Mouse (Mus musculus) gastrocnemius, postnatal 25 days (tissue): ENCODE measurements around the gene Sfn. TPM values are rescaled to one million over a fixed set of nuclear protein-coding genes. Genes with fewer than 3 reads are reported as not detected.

Experiments used
- DNase-seq: peaks from one replicate; pipeline ENCODE4 v3.0.0; 2022
- total RNA-seq, 2 experiments: library from RNA; stranded (reverse); gene quantifications; 1 replicate in 1 of 2; 2 replicates in 1 of 2; pipeline ENCODE4 v1.2.3; 2021

Gene Sfn
- total RNA-seq, 2 experiments from 2014 or later = 1.1 to 1.2 TPM

- DNase-seq = no peak
Observed at GRCm38 (mm10) chr4:133619473-133620136, 17.6 kb upstream of the Sfn start.

- no peak for DNase-seq
Observed at GRCm38 (mm10) chr4:133617936-133618335, 16.0 kb upstream of the Sfn start.

DNA sequence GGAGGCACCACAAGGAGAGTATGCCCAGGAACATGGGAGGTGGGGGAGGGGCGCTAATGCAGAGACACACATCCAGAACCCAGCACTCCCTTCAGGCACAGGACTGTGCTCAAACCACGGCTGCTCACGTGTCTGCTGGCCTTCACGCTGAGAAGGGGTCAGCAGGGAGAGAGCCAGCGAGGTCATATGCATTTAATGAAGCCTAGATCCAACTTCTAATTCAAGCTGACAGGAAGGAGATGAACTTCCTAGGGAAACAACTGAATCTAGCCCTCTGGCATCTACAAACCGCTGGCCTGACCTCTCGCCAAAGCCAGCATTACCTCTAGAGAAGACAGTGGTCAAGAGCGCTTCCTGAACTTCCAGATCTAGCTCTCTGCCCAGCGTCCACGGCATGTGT, 13.4 kb upstream of the Sfn start:
- DNase-seq = no peak

DNA sequence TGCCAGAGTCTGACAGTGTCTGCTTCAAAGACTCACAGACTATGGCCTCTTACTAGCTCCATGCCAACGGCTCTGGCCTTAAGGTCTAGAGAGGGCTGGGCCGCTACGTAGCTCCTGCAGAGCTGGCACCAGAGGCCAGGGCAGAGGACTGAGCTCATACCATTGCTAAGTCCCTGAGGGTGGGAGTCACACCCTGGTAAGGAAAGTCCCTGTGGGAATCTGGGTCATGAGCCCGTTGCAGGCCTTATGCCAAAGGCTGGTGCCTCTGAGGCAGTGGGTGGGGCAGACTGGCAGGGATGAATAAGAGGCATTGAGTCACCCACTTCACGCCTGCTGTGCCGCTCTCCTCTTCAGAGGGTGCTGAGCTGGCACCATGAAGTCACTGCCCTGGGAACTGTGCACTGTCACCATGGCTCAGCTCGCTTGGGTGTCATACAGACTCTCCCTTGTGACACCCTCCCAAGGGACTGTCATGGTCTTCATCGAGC, 12.3 kb upstream of the Sfn start:
- no peak for DNase-seq

- no peak for DNase-seq
Observed at GRCm38 (mm10) chr4:133613867-133614266, 11.9 kb upstream of the Sfn start.

- no peak for DNase-seq
Observed at GRCm38 (mm10) chr4:133613026-133613425, 11.1 kb upstream of the Sfn start.

DNA sequence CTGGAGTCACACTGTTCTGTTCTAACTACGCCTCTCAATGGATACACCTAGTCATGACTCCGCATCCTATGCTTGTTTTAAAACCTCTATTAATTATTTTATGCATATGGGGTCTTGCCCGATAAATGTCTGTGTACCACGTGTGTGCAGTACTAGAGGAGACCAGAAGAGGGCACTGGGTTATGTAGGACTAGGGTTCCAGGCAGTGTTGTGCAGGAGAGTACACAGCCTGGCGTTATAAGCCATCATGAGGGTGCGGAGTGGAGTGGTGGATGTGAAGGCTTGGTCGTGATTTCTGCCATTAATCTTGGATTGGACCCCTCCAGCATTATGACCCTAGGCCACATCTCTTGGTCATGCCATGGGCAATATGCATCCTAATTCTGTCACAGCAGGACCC, 10.4 kb upstream of the Sfn start:
- DNase-seq = no peak

GRCm38 (mm10) chr4:133611815-133612214, 9.8 kb upstream of the Sfn start:
- DNase-seq = no peak

DNA sequence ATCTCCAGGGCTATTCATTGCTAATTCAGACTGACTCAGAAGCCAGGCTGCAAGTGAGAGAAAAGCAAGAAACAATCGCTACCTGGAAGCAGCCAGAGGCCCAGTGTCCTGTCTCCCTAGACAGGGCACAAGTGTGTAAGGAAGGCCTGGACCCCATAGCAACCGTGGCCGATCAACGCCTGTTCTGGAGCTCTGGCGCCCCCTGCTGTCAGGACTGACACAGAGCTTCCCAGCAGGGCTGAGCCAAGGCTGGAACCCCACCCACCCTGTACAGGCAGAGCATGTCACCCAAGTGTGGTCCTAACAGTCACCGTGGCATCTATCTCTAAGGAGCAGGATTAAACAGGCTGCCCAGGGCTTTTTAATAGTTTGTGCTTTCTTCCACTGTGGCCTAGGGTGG, 7.8 kb upstream of the Sfn start:
- peak; percentile 65 for DNase-seq

DNA sequence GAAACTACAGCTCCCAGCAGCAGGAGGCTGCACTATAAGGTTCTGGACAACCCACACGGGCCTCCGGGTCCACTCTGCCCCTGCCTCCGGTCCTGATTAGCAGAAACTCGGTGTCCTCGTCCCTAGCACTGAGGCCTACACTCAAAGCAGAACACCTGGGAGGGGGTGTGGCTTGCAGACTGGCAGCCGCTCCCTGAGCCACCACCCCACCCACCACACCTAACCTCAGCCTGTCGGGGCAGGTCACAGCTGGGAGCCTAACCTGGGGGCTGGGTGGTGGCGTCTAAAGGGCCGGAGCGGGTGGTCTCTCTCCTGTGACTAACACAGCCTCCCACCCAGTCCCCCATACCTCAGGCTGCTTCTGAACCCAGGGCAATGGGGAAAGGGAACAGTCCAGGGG, 5.3 kb upstream of the Sfn start:
- DNase-seq = no peak

- no peak for DNase-seq
Observed at GRCm38 (mm10) chr4:133605330-133605729, 3.4 kb upstream of the Sfn start.

DNA sequence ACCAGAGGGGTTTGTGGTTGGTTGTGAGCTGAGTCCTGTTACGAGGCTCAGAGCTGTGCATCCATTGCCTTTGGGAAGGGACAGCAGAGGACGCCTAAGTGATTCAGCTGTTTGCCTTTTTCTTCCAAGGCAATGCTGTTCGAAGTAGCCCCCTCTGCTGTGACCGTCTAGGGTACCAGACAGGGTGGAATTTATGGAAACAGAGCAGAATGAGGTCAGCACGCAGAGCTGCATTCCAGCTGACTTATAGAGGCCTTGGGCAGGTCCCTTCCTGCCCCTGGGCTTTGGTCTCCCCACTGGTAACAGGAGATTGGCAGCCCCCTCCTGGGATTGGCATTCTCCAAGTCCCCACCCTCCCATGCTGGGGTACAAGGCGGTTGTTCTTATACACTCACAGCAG, 2.9 kb upstream of the Sfn start:
- no peak for DNase-seq

DNA sequence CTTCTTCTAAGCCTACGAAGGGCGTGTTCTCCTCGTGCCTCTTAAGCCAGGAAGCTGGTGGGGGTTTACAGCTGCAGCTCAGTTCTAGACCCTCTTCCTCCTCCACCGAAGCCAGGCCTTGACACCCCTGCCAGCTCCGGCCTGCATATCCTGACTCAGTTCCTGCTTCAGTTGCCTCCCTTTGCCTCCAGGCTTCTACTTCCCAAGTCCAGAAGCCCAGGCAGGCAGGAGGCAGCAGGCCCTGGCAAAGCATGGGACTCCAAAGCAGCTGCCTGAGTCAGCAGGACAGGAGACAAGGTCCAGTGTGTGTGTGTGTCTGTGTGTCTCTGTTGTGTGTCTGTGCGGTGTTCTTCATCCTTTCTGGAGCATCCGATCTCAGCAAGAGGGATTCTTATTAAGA, 2.2 kb upstream of the Sfn start:
- DNase-seq = no peak

DNA sequence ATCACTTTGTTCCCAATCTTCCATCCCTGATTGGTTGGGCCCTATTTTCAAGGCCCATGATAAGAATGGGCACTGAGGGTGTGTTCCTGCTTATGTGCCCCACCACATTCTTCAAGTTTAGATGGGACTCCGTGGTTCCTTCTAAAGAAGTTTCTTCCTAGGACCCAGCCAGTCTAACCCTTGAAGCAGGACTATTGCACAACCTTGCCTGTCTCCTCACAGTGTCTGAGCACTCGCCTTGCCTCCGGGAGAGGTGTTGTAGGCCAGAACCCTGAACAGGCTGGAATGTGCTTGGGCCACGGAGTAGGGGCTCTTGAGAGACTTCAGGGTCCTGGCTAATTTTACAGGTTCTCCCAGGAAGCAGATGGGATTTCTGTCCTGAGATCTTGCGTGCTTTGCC, 1.1 kb upstream of the Sfn start:
- DNase-seq = no peak

DNA sequence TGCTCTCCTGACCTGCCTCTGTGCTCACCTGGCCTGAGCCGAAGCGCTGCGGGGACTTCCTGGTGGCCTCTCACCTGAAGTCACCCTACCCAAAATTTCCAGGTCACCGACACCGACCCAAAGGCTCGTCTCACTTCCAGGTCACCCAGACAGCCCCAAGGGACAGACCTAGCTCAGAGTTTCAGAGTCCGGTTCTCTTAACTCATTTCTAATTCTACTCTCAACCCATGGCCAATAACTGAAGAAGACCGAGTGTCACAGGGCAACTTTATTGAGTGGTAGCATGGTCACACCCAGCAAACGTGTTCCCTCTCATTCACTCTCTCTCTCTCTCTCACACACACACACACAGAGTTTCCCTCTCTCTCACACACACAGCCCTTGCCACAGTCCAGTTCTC, 1.7 kb downstream of the Sfn start:
- DNase-seq = no peak

DNA sequence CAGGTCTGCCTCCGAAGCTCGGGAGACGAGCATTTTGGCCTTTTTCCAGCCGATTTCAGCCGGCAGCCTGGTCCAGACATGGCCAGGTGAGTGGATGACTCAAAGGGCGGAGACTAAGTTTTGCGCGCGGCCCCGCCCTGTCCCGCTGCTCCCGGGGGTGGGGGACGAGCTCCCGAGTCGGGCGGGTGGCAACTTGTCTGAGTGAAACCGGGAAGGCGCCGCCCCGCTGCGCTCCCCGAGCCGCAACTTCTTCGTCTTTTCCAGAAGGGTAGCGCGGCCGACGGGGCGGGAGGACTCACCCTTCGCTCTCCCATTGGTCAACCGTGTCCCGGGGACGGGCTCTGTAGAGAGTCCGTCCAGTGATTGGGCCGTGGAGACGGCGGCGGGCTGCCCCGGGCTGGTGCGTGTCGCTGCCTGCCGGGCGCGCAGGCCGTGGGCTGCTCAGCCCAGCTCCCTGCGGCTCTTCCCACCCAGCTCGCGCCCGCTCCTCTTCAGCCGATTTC, 2.3 kb downstream of the Sfn start:
- peak; percentile 91 for DNase-seq

GRCm38 (mm10) chr4:133599116-133599515, 2.9 kb downstream of the Sfn start:
- DNase-seq = no peak

DNA sequence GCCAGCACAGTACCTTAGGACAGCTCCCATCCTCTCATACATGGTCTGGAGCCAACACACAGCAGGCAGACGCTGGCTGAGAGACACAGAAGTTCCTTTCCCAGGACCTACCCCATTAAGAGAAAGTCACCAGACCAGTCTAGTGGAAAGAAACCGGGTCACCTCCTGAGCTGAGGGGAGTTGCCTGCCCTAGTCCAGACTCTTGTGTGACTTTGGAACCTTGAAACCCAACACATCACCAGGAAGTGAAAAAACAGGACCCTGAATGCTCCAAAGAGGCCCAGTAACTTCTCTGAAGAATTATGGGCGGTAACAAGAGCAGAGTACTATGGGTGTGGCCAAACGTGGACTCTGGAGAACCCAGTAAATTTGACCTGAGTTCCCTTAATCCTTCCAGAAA, 3.4 kb downstream of the Sfn start:
- DNase-seq = no peak

DNA sequence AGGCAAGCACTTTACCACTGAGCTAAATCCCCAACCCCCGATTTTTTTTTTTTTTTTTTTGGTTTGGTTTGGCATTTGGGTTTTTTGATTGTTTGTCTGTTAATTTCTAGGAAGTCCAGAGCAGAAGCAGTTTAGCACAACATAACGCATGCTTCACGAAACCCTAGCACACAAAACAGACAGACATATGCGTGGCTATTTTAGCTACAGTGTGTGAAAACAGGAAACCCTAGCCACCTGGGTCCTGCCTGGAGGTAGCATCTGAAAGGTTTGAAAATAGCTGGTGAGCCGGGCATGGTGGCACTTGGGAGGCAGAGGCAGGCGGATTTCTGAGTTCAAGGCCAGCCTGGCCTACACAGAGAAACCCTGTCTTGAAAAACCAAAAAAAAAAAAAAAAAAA, 5.9 kb downstream of the Sfn start:
- no peak for DNase-seq

GRCm38 (mm10) chr4:133595538-133595937, 6.4 kb downstream of the Sfn start:
- DNase-seq = no peak

DNA sequence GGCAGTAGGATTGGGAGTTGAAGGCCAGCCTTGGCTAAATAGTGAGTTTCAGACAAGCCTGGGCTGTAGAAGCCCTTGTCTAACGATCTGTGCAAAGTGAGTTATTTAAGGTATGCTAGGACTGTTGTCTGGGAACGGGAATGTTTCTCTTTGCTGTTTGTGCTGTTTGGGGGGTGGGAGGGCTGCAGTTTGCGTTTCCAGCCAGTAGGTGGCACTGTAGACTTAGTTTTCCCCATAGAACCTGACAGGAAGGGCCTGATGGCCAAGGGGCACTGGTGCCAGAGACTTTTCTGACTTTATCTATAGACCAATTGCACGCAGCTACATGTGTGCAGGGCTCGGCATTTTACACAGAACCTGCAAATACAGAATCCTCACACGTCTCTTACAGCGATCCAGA, 9.4 kb downstream of the Sfn start:
- DNase-seq = peak; percentile 54

GRCm38 (mm10) chr4:133584059-133584951, 17.7 kb downstream of the Sfn start, which contains the start of gene Gpn2:
TSS of gene Gpn2 (plus strand) at chr4:133584362.
- DNase-seq = peak; percentile 70

DNA sequence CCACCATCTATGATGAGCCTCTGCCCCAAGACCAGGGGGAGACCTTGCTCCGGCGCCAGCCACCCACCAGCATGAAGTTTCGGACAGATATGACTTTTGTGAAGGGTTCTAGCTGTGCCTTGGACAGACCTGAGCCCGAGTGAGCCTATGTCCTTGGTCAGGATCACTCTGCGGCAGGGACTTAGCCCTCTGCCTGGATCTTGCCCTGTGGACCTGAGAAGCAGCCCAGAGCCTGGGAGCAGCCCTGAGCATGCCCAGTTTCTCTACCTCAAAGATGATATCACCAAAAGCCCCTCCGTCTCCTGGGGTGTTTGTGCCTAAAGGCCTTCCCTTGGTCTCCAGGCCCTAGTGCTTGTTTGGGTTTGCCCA, 18.3 kb downstream of the Sfn start:
- DNase-seq = no peak
